Mouse (Mus musculus) embryonic facial prominence, embryonic 12.5 days (tissue): Measurements from ENCODE around the gene Pogz. TPM values are rescaled to one million over a fixed set of nuclear protein-coding genes. Genes with fewer than 3 reads are reported as not detected.
"Not testable (repeated sequence)": the region's sequence is repeated elsewhere in the genome, so short reads cannot be mapped to it uniquely, and the experiment has no call there.

Source experiments
- ATAC-seq: fragments of 200-750 bp; cut with Nextera tagmentation; 2 replicates; pipeline ENCODE4 v1.8.0; 2017; ENCODE audit not compliant: insufficient number of reproducible peaks, insufficient read depth, low FRiP score, low TSS enrichment
- H3K27ac ChIP-seq: fragments of 300-500 bp; sonication (generic); 2 replicates; pipeline ENCODE4 v1.5.1; 2016; ENCODE audit warnings: mild to moderate bottlenecking
- H3K27me3 ChIP-seq: fragments of 300-500 bp; sonication (generic); 2 replicates; pipeline ENCODE4 v1.6.1; 2016; ENCODE audit warnings: mild to moderate bottlenecking, moderate library complexity
- H3K36me3 ChIP-seq: fragments of 300-500 bp; sonication (generic); 2 replicates; pipeline ENCODE4 v1.6.1; 2016; ENCODE audit warnings: mild to moderate bottlenecking
- H3K4me1 ChIP-seq: fragments of 300-500 bp; sonication (generic); 2 replicates; pipeline ENCODE4 v1.6.1; 2016
- H3K4me2 ChIP-seq: fragments of 300-500 bp; sonication (generic); replicated peaks from 2 replicates; pipeline ENCODE4 v1.6.1; 2016; ENCODE audit warnings: mild to moderate bottlenecking, moderate library complexity
- H3K4me3 ChIP-seq: fragments of 300-500 bp; sonication (generic); 2 replicates; pipeline ENCODE4 v1.5.1; 2016; ENCODE audit warnings: mild to moderate bottlenecking
- H3K9ac ChIP-seq: fragments of 300-500 bp; sonication (generic); 2 replicates; pipeline ENCODE4 v1.6.1; 2016; ENCODE audit warnings: mild to moderate bottlenecking, moderate library complexity
- H3K9me3 ChIP-seq: fragments of 300-500 bp; sonication (generic); 2 replicates; pipeline ENCODE4 v1.6.1; 2016; ENCODE audit warnings: mild to moderate bottlenecking, moderate library complexity
- WGBS: fragments of 180-500 bp; shearing (Covaris S2); methylation state at CpG from one replicate; pipeline ENCODE4 v1.1.7; 2016; 5-methylcytosine and 5-hydroxymethylcytosine counted together
- polyA plus RNA-seq: library from polyadenylated mRNA; unstranded; fragments of >200 nt; fragmentation: Nextera tagmentation; extraction: Ambion mirVana; gene quantifications from 2 replicates; pipeline ENCODE4 v1.2.1, GENCODE M21; 2016

Pogz gene
- polyA plus RNA-seq, 1 experiment from 2014 or later = 22.9 TPM

- Histone ChIP-seq H3K27ac (no peak overlapping the region), H3K27me3 (no peaks in the 10 kb centered on the region), H3K4me1 (no peaks in the 10 kb centered on the region), H3K4me3 (no peak overlapping the region), H3K9me3 (no peaks in the 10 kb centered on the region), H3K9ac (no peak overlapping the region), H3K36me3 (no peaks in the 10 kb centered on the region), H3K4me2 (no peak overlapping the region)
- no peak for ATAC-seq
- WGBS = 58% methylated on average over 14 of the region's 14 CpGs
Observed at GRCm38 (mm10) chr3:94917816-94918361, 80.5 kb downstream of the Pogz start.

GRCm38 (mm10) chr3:94918845-94919244 is 81.5 kb downstream of the Pogz start:
- H3K27me3 ChIP-seq = no peaks in the 10 kb centered on the region
- 71% methylated on average over 4 of the region's 4 CpGs for WGBS
- H3K9me3 ChIP-seq = no peaks in the 10 kb centered on the region
- no peaks in the 10 kb centered on the region for H3K4me1 ChIP-seq
- no peaks in the 10 kb centered on the region for H3K36me3 ChIP-seq
- no peak overlapping the region for H3K4me2 ChIP-seq
- H3K9ac ChIP-seq = no peak overlapping the region
- H3K4me3 ChIP-seq = no peak overlapping the region
- no peak for ATAC-seq
- no peak overlapping the region for H3K27ac ChIP-seq

- H3K4me2 ChIP-seq = no peak overlapping the region
Observed at GRCm38 (mm10) chr3:94921104-94921503, 83.7 kb downstream of the Pogz start.

DNA sequence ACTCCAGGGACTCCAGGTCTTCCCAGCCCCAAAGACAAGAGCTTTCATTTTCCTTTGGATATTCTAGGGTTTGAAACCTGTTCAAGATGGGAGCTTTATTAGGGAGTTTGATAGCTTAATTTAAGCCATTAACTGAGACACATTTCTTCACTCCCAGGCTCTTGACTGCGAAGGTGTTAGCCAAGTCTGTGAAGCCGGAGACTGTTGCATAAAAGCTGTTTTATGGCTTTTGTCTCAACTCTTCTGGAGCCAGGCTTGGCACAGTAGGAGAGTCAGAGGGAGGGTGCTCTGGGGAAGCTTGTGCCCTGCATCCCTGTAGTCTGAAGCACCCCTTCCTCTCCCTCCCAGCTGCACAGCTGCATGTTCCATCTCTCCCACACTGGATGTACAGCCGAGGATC is 85.0 kb downstream of the Pogz start:
- no peak overlapping the region for H3K9ac ChIP-seq
- H3K4me3 ChIP-seq = no peak overlapping the region
- no peak overlapping the region for H3K27ac ChIP-seq
- H3K9me3 ChIP-seq = no peaks in the 10 kb centered on the region
- 65% methylated on average over 3 of the region's 3 CpGs for WGBS
- no peaks in the 10 kb centered on the region for H3K36me3 ChIP-seq
- no peak for ATAC-seq
- no peak overlapping the region for H3K4me2 ChIP-seq
- H3K27me3 ChIP-seq = no peaks in the 10 kb centered on the region
- H3K4me1 ChIP-seq = no peaks in the 10 kb centered on the region

More at GRCm38 (mm10) chr3:94921104-94921503, 83.7 kb downstream of the Pogz start:
- Histone ChIP-seq H3K27me3 (no peaks in the 10 kb centered on the region), H3K9ac (no peak overlapping the region), H3K4me1 (no peaks in the 10 kb centered on the region), H3K9me3 (no peaks in the 10 kb centered on the region), H3K4me3 (no peak overlapping the region), H3K27ac (no peak overlapping the region), H3K36me3 (no peaks in the 10 kb centered on the region)
- WGBS = 58% methylated on average over 3 of the region's 3 CpGs
- no peak for ATAC-seq

- H3K36me3 ChIP-seq = no peaks in the 10 kb centered on the region
- H3K4me1 ChIP-seq = no peaks in the 10 kb centered on the region
- no peak overlapping the region for H3K4me2 ChIP-seq
- WGBS = 71% methylated on average over 8 of the region's 8 CpGs
- no peak overlapping the region for H3K27ac ChIP-seq
- H3K27me3 ChIP-seq = no peaks in the 10 kb centered on the region
- H3K9ac ChIP-seq = no peak overlapping the region
- ATAC-seq = no peak
- H3K4me3 ChIP-seq = no peak overlapping the region
- H3K9me3 ChIP-seq = no peaks in the 10 kb centered on the region
Observed at GRCm38 (mm10) chr3:94924688-94925087, 87.3 kb downstream of the Pogz start.

DNA sequence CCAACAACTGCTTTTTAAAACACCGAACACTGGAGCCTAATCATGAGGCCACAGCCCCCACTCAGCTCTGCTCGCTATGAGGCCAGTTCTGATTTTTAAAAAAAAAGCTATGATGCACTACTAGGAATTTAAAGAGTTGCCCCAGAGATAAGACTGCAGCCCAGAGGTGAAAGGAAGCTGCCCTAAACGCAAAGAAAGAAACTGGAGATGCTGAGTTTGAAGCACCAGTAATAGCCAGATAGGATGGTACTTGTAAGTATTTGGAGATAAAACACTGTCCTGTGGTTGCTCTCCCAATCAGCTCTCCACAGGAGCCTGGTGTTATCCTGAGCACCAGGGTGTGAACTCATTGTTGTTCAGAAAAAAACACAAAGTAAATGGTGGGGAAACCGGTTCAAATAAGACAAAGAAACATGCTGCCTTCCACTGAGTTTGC is 89.0 kb downstream of the Pogz start:
- H3K36me3 ChIP-seq, H3K27me3 ChIP-seq, H3K4me2 ChIP-seq, ATAC-seq, H3K9me3 ChIP-seq, H3K4me3 ChIP-seq, H3K9ac ChIP-seq, H3K4me1 ChIP-seq, H3K27ac ChIP-seq: not testable (repeated sequence)
- 47% methylated on average over 4 of the region's 4 CpGs for WGBS

DNA sequence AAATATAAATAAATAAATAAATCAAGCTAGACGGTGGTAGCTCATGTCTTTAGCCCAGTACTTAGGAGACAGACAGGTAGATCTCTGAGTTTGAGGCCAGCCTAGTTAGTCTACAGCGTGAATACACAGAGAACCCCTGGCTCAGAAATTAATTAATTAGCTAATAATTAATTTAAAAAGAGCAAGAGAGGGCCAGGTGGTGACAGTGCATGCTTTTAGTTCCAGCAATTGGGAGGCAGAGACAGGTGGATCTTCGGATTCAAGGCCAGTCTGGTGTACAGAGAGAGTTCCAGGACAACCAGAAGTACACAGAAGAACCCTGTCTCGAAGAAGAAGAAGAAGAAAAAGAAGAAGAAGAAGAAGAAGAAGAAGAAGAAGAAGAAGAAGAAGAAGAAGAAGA is 91.6 kb downstream of the Pogz start:
- not testable (repeated sequence) for H3K9me3 ChIP-seq, H3K4me3 ChIP-seq, H3K4me1 ChIP-seq, H3K9ac ChIP-seq, H3K27ac ChIP-seq, H3K27me3 ChIP-seq, H3K4me2 ChIP-seq, ATAC-seq, H3K36me3 ChIP-seq
- WGBS = 78% methylated on average over 4 of the region's 4 CpGs

- WGBS = 39% methylated on average over 7 of the region's 7 CpGs
- ATAC-seq = not testable (repeated sequence)
Observed at GRCm38 (mm10) chr3:94930386-94931266, 93.3 kb downstream of the Pogz start.

DNA sequence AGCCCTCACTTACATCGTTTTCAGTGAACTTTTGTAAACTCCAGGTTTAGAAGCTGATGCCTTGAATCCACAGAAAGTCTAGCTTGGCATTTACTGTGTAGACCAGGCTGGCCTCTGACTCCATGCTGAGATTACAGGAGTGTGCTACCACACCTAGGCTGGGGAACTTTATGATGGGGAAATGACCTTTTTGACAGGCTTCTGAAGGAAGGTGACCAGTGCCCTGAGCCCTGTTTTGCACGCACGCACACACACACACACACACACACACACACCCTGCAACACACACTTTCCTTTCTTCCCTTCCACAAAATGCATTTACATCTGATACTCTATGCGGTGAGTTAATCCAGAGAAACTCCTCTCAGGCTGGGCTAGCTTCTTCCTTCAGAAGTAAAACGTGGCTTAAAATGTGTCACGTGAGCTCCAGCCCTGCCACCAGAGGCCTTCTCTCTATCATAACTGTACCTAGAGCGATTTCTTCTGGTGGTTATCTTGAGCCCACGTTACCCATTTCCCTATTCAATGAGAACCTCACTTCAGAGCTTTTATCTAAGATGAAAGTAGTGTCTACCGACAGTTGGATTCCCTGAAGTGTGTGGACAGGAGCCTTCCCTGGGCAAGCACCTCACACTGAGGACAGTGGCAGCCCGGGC is 94.2 kb downstream of the Pogz start:
- not testable (repeated sequence) for H3K27ac ChIP-seq, H3K9ac ChIP-seq, H3K4me3 ChIP-seq, H3K4me1 ChIP-seq, H3K9me3 ChIP-seq, H3K27me3 ChIP-seq, H3K4me2 ChIP-seq, ATAC-seq, H3K36me3 ChIP-seq
- 75% methylated on average over 10 of the region's 10 CpGs for WGBS

More at GRCm38 (mm10) chr3:94930386-94931266, 93.3 kb downstream of the Pogz start:
- H3K27me3 ChIP-seq, H3K4me2 ChIP-seq, H3K36me3 ChIP-seq, H3K9me3 ChIP-seq, H3K9ac ChIP-seq, H3K27ac ChIP-seq, H3K4me1 ChIP-seq, H3K4me3 ChIP-seq: not testable (repeated sequence)

Other genes starting within 250 kb of the Pogz start
- gene Gm10972, start 194.5 kb upstream of the Pogz start, polyA plus RNA-seq = not detected in 2 replicates
- 4.3 and 4.4 TPM in 2 replicates for gene Tuft1, start 178.7 kb upstream of the Pogz start, polyA plus RNA-seq
- gene Selenbp2, start 144.0 kb upstream of the Pogz start, polyA plus RNA-seq = 0.42 TPM in 1 of 2 replicates, not detected in the other
- gene Cgn, start 51.1 kb upstream of the Pogz start, polyA plus RNA-seq = 7.2 and 8.1 TPM in 2 replicates
- gene Psmb4, start 49.4 kb downstream of the Pogz start, polyA plus RNA-seq = 313 and 349 TPM in 2 replicates
- 18.7 and 18.8 TPM in 2 replicates for gene Selenbp1, start 95.5 kb downstream of the Pogz start, polyA plus RNA-seq
- gene Rfx5, start 116.5 kb downstream of the Pogz start, polyA plus RNA-seq = 12.0 and 13.3 TPM in 2 replicates
- 25.6 and 26.1 TPM in 2 replicates for gene Pi4kb, start 137.2 kb downstream of the Pogz start, polyA plus RNA-seq
- 28.7 and 31.3 TPM in 2 replicates for gene Zfp687, start 177.9 kb downstream of the Pogz start, polyA plus RNA-seq
- 295 TPM in 2 replicates for gene Psmd4, start 205.0 kb downstream of the Pogz start, polyA plus RNA-seq